Mouse (Mus musculus) thymus, postnatal 4 days (tissue): ENCODE measurements at regions not wholly inside any gene's neighbourhood (a gene's known extent, or its start where the extent isn't known, plus 50 kb on each side); places are given as distances from the start of the nearest gene placed in this dataset.

Source experiments
- DNase-seq: peaks from one replicate; pipeline ENCODE4 v3.0.0; 2021

GRCm38 (mm10) chr12:26130811-26131210 is 284.2 kb downstream of the Rnf144a start:
- DNase-seq: no peak

GRCm38 (mm10) chr12:26130011-26130410 is 285.0 kb downstream of the Rnf144a start:
- DNase-seq: no peak

GRCm38 (mm10) chr12:26129511-26129910 is 285.5 kb downstream of the Rnf144a start:
- no peak for DNase-seq

- DNase-seq: no peak
These were observed 286.2 kb downstream of the Rnf144a start for GRCm38 (mm10) chr12:26128851-26129250.

GRCm38 (mm10) chr12:26126260-26126659 is 288.8 kb downstream of the Rnf144a start:
- no peak for DNase-seq

GRCm38 (mm10) chr12:26124211-26124610 is 290.8 kb downstream of the Rnf144a start:
- no peak for DNase-seq

GRCm38 (mm10) chr12:26115339-26115912 is 299.6 kb downstream of the Rnf144a start:
- no peak for DNase-seq

GRCm38 (mm10) chr12:26112166-26113019 is 302.7 kb downstream of the Rnf144a start:
- DNase-seq: no peak

- no peak for DNase-seq
These were observed 305.2 kb downstream of the Rnf144a start for GRCm38 (mm10) chr12:26109866-26110265.

- no peak for DNase-seq
These were observed 310.7 kb downstream of the Rnf144a start for GRCm38 (mm10) chr12:26104372-26104771.

GRCm38 (mm10) chr12:26102384-26102783 is 312.7 kb downstream of the Rnf144a start:
- DNase-seq: no peak

GRCm38 (mm10) chr12:26100140-26100539 is 314.9 kb downstream of the Rnf144a start:
- no peak for DNase-seq

- no peak for DNase-seq
These were observed 315.9 kb downstream of the Rnf144a start for GRCm38 (mm10) chr12:26099176-26099575.

- DNase-seq: no peak
These were observed 322.7 kb downstream of the Rnf144a start for GRCm38 (mm10) chr12:26092311-26092710.

- DNase-seq: no peak
These were observed 323.2 kb downstream of the Rnf144a start for GRCm38 (mm10) chr12:26091865-26092264.

- DNase-seq: no peak
These were observed 326.7 kb downstream of the Rnf144a start for GRCm38 (mm10) chr12:26088389-26088788.

- no peak for DNase-seq
These were observed 328.1 kb downstream of the Rnf144a start for GRCm38 (mm10) chr12:26086923-26087322.

GRCm38 (mm10) chr12:26086414-26086813 is 328.6 kb downstream of the Rnf144a start:
- DNase-seq: no peak

- no peak for DNase-seq
These were observed 335.9 kb downstream of the Rnf144a start for GRCm38 (mm10) chr12:26079061-26079625.

- no peak for DNase-seq
These were observed 339.3 kb downstream of the Rnf144a start for GRCm38 (mm10) chr12:26075638-26076254.

GRCm38 (mm10) chr12:26072180-26072579 is 342.9 kb downstream of the Rnf144a start:
- DNase-seq: no peak

- DNase-seq: peak; percentile 75
These were observed 343.4 kb downstream of the Rnf144a start for GRCm38 (mm10) chr12:26071610-26072009.

GRCm38 (mm10) chr12:26068685-26069008 is 346.4 kb downstream of the Rnf144a start:
- DNase-seq: no peak
